Mouse (Mus musculus) stomach, embryonic 15.5 days (tissue): ENCODE results near the gene Adap2. TPM values are rescaled to one million over a fixed set of nuclear protein-coding genes. Genes with fewer than 3 reads are reported as not detected.

ENCODE experiments used
- ATAC-seq: fragments of 200-750 bp; cut with Nextera tagmentation; 2 replicates; pipeline ENCODE4 v1.8.0; 2017; ENCODE audit warnings: low read depth, moderate number of reproducible peaks, moderate TSS enrichment; ENCODE audit not compliant: insufficient read depth, low FRiP score
- H3K27ac ChIP-seq: fragments of 300-500 bp; sonication (generic); 2 replicates; pipeline ENCODE4 v1.5.1; 2015; ENCODE audit warnings: mild to moderate bottlenecking, inconsistent platforms
- H3K27me3 ChIP-seq: fragments of 300-500 bp; sonication (generic); replicated peaks from 2 replicates; pipeline ENCODE4 v1.6.1; 2015; ENCODE audit warnings: inconsistent platforms
- H3K36me3 ChIP-seq: fragments of 300-500 bp; sonication (generic); 2 replicates; pipeline ENCODE4 v1.6.1; 2015; ENCODE audit warnings: inconsistent platforms
- H3K4me1 ChIP-seq: fragments of 300-500 bp; sonication (generic); 2 replicates; pipeline ENCODE4 v1.6.1; 2015; ENCODE audit warnings: inconsistent platforms
- H3K4me2 ChIP-seq: fragments of 300-500 bp; sonication (generic); 2 replicates; pipeline ENCODE4 v1.6.1; 2015; ENCODE audit warnings: mild to moderate bottlenecking, inconsistent platforms
- H3K4me3 ChIP-seq: fragments of 300-500 bp; sonication (generic); replicated peaks from 2 replicates; pipeline ENCODE4 v1.5.1; 2015; ENCODE audit warnings: inconsistent platforms
- H3K9ac ChIP-seq: fragments of 300-500 bp; sonication (generic); 2 replicates; pipeline ENCODE4 v1.6.1; 2015; ENCODE audit warnings: inconsistent platforms
- H3K9me3 ChIP-seq: fragments of 300-500 bp; sonication (generic); 2 replicates; pipeline ENCODE4 v1.6.1; 2016; ENCODE audit warnings: inconsistent platforms
- WGBS: fragments of 180-500 bp; shearing (Covaris S2); methylation state at CpG from one replicate; pipeline ENCODE4 v1.1.7; 2015; 5-methylcytosine and 5-hydroxymethylcytosine counted together
- polyA plus RNA-seq: library from polyadenylated mRNA; unstranded; fragments of >200 nt; fragmentation: Nextera tagmentation; extraction: Ambion mirVana; gene quantifications from 2 replicates; pipeline ENCODE4 v1.2.1, GENCODE M21; 2015

Gene Adap2
- polyA plus RNA-seq = 4.2 and 4.7 TPM in 2 replicates

DNA sequence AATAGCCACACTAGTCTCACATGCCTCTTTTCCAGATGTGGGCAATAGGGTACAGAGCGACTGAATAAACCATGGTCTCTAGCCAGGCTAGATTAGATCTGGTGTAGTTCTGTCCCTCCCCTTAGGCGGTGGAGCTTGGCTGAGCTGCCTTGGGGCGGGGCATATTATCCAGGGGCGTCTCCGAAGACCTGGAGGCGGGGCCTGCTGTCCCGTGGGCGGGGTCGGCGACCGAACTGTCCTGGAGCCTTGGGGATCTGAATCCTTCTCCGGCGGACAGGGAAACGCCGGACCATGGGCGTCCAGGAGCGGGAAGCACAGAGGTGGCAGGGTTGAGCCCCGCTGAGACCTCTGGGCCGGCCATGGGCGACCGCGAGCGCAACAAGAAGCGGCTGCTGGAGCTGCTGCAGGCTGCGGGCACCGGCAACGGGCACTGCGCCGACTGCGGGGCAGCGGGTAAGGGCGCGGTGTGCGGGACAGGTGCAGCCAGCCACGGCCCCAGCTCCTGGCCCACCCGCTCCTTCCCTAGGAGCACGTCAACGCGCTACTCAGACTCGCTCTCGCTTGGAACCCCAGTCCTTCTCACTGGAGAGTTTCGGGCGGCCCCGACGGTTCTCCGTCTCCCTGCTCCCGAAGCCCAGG is at the start of gene Adap2:
Gene Adap2, plus strand, starts transcription at position 249 of the 639 bp plus-strand sequence.
- peak within 1 kb of the TSS; percentile 58 for H3K4me3 ChIP-seq
- no peaks in the 10 kb centered on the region for H3K9me3 ChIP-seq
- H3K9ac ChIP-seq = peak within 1 kb of the TSS; percentile 38
- 1% methylated on average over 47 of the region's 47 CpGs for WGBS
- peaks cover 15% of the 10 kb centered on the region for H3K27me3 ChIP-seq
- H3K27ac ChIP-seq = no peak within 1 kb of the TSS
- H3K4me1 ChIP-seq = peaks cover 8% of the 10 kb centered on the region; the same call in 1 of the 2 replicates
- no peaks in the 10 kb centered on the region for H3K36me3 ChIP-seq
- H3K4me2 ChIP-seq = peak within 1 kb of the TSS; percentile 89
- peak; percentile 89 for ATAC-seq

DNA sequence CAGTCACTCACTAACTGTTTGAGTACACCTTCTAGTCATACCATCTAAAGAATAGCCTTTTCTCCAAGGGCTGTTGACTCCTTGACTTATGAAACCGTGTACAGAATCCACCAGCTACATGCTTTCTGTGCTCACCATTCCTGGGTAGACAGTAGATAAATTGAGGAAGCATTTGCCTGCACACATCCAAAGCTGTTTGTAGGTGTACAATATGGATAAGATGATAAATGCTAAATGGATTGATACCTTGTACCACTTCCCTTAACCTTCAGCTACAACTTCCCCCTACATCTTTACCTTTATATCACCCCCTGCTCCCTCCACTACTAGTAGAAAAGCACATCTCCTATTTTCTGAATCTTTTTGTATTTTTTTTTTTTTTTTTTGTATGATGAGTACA is 49.5 kb upstream of the Adap2 start:
- H3K4me1 ChIP-seq = no peaks in the 10 kb centered on the region
- ATAC-seq = no peak
- no peak overlapping the region for H3K9ac ChIP-seq
- H3K36me3 ChIP-seq = peaks cover 7% of the 10 kb centered on the region
- H3K4me2 ChIP-seq = no peak overlapping the region
- H3K9me3 ChIP-seq = no peaks in the 10 kb centered on the region
- no peak overlapping the region for H3K27ac ChIP-seq
- H3K4me3 ChIP-seq = no peak overlapping the region
- H3K27me3 ChIP-seq = no peaks in the 10 kb centered on the region
- 89% methylated on average over 1 of the region's 1 CpGs for WGBS

DNA sequence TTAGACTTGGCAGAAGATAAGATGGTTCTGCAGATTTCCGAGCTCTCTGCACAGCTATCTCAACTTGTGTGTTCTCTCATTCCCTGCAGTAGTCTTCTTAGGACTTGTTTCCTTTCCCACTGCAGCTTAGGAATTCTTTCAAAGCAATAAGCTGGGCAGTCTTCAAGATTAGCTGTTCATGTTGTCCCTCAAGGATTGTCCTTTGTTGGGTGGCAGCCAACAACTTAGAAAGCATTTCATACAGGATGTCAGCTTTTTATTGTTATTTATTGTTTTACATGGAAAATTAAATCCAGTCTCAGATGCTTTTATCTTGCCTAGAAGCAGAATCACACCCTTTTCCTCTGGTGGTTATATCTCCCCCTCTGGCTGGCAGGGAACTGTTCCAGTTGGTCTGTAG is 37.5 kb upstream of the Adap2 start:
- no peak for ATAC-seq
- Histone ChIP-seq H3K9ac (no peak overlapping the region), H3K4me1 (no peaks in the 10 kb centered on the region), H3K36me3 (peaks cover 36% of the 10 kb centered on the region), H3K4me2 (no peak overlapping the region), H3K9me3 (no peaks in the 10 kb centered on the region), H3K27me3 (no peaks in the 10 kb centered on the region), H3K27ac (no peak overlapping the region), H3K4me3 (no peak overlapping the region)
- 80% methylated on average over 1 of the region's 1 CpGs for WGBS

DNA sequence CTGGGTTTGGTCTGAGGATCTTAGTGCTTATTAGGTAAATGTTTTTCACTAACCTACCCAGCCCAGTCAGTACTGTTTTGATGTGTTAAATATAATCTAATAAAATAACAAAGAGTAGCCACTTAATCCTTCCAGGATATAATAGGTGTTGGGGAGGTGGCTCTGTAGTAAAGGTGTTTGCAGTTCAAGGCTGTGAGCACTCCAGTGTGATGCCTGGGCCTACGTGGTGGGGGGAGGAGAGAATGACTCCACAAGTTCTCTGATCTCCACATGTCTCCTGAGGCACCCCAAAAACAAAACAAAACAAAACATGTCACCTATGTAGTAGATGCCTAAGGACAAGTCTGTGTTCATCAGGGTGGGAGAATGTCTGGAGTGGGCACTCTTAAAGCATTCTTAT is 21.9 kb upstream of the Adap2 start:
- no peak for ATAC-seq
- no peaks in the 10 kb centered on the region for H3K9me3 ChIP-seq
- H3K4me1 ChIP-seq = no peaks in the 10 kb centered on the region
- no peak overlapping the region for H3K4me2 ChIP-seq
- no peak overlapping the region for H3K9ac ChIP-seq
- H3K36me3 ChIP-seq = peaks cover 25% of the 10 kb centered on the region; the same call in 1 of the 2 replicates
- no peak overlapping the region for H3K27ac ChIP-seq
- no peak overlapping the region for H3K4me3 ChIP-seq
- no peaks in the 10 kb centered on the region for H3K27me3 ChIP-seq
- 48% methylated on average over 1 of the region's 1 CpGs for WGBS

DNA sequence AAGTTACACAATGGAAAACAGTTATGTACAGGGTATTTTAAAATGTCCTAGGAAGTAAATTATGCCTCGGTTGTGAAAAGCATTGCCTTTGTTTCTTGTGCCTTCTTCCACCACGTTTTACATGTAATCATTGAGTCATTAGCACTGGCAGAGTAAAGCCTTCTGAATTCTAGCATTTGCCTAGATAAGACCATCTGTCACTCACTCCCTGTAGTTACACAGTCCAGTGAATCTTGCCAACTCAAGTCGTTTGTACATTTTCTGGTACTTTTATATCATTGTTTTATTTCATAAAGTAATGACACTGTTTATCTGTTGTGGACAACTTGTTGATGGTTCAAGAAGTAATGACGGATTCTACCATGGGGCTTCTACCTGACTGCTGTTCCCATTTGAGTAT is 19.2 kb upstream of the Adap2 start:
- Histone ChIP-seq H3K27ac (no peak overlapping the region), H3K27me3 (no peaks in the 10 kb centered on the region), H3K4me2 (no peak overlapping the region), H3K9me3 (no peaks in the 10 kb centered on the region), H3K4me1 (no peaks in the 10 kb centered on the region), H3K36me3 (peaks cover 18% of the 10 kb centered on the region; the same call in 1 of the 2 replicates), H3K4me3 (no peak overlapping the region), H3K9ac (no peak overlapping the region)
- ATAC-seq = no peak
- WGBS = 64% methylated on average over 4 of the region's 4 CpGs

DNA sequence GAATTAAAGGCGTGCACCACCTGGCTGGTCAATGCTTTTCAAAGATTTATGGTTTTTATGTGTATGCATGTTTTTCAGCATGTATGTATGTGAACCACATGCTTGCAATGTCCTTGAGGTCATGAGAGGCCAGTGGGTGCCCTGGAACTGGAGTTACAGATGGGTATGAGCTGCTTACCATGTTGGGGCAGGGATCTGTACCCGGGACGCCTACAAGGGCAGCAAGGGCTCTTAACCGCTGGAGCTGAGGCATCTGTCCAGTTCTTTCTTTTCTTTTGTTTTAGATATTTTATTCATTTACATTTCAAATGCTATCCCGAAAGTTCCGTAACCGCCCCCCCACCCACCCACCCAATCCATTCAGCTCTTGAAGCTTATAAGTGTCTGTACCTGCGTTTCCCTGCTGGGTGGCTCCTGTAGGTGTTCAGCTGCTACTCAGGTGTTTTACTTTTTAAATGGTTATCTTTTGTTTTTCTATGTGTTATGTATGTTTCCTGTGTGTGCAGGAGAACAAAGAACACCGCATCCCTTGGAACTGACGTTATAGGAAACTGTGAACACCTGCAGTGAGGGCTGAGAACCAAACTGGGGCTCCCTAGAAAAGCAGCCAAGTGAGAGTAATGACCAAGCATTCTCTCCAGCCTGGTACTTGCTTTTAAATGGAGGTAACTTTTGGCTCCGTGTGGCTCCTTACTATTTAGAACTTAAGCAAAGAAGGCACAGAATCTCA is 17.8 kb upstream of the Adap2 start:
- Histone ChIP-seq H3K36me3 (peaks cover 18% of the 10 kb centered on the region; the same call in 1 of the 2 replicates), H3K4me1 (peaks cover 5% of the 10 kb centered on the region), H3K4me3 (no peak overlapping the region), H3K9ac (no peak overlapping the region), H3K4me2 (no peak overlapping the region), H3K9me3 (no peaks in the 10 kb centered on the region), H3K27ac (no peak overlapping the region), H3K27me3 (no peaks in the 10 kb centered on the region)
- ATAC-seq = no peak
- WGBS = 88% methylated on average over 11 of the region's 11 CpGs

DNA sequence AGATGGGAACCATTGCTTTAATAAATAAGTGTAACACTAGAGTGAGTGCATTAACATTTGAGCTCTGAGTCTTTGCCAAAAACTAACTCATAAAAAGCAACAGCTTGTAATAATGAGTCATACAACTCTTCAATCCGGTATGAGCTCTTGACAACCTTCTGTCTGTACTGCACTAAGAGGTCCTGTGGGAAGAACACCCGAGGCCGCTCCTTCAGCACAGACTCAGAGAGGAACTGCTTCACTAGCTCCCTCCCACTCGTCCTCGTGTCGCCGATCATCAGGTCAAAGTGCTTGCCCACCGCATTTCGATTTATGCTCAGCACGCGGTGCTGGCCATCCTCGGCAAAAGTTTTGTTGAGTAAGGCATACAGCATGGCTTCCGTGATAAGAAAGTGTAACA is 17.1 kb upstream of the Adap2 start:
- Histone ChIP-seq H3K4me2 (no peak overlapping the region), H3K36me3 (peaks cover 18% of the 10 kb centered on the region; the same call in 1 of the 2 replicates), H3K4me3 (no peak overlapping the region), H3K4me1 (peaks cover 6% of the 10 kb centered on the region), H3K27ac (no peak overlapping the region), H3K27me3 (no peaks in the 10 kb centered on the region), H3K9me3 (no peaks in the 10 kb centered on the region), H3K9ac (no peak overlapping the region)
- WGBS = 89% methylated on average over 13 of the region's 13 CpGs
- no peak for ATAC-seq

DNA sequence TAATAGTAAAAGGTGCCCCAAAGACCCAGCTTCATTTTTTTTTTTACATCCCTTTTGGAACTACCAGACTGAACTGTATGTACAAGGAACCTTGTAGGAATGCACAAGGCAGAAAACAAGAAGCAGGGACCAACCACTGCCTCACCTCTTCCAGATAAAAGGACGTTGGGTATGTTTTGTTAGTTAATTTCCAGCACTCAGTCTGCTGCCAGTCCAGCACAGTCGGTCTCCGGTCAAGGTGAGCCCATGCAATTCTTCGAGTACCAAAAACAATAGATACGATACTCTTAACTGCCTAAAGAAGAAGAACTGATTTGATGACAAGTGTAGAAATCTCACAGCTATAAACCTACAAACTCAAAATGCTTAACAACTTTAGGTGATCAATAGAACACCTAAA is 16.1 kb upstream of the Adap2 start:
- WGBS = 87% methylated on average over 5 of the region's 5 CpGs
- Histone ChIP-seq H3K36me3 (peaks cover 10% of the 10 kb centered on the region; the same call in 1 of the 2 replicates), H3K4me2 (no peak overlapping the region), H3K4me3 (no peak overlapping the region), H3K27ac (no peak overlapping the region), H3K27me3 (no peaks in the 10 kb centered on the region), H3K9me3 (no peaks in the 10 kb centered on the region), H3K4me1 (peaks cover 9% of the 10 kb centered on the region), H3K9ac (no peak overlapping the region)
- ATAC-seq = no peak

DNA sequence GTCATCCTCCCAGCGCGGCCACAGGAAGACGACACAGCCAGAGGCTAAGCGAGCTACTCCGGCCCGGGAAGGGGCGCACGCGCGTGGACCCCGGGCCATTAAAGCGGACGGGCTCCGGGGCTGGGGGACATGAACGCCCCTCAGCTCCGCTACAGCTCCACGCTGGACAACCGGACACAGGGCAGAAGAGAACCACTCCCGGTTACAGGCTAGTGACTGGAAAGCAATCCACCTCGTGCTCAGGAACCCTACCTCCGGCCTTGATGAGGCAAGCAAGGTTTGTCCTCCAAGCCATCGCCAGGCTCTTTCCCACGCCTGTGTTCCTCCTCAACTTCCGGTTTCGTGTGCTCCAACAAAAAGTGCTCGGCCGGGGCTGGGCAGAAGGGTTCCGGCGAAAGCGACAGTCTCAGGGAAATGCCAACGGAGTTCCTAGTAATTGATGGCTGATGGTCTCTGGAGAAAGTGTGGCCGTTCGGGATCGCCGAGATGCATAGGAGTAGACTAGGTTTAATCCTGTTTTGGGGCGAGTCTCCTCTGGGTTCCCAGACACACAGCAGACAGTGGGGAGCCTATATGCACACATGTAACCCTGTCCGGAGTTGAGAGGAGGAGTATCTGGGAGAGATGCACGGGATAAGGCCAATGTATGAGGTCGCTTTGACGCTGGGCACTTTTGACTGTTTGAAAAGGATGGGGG is 11.9 kb upstream of the Adap2 start, which contains the start of gene Tefm:
Gene Tefm, minus strand, starts transcription at position 351 of the 697 bp plus-strand sequence.
- H3K4me1 ChIP-seq = peaks cover 13% of the 10 kb centered on the region
- H3K36me3 ChIP-seq = peaks cover under 1% of the 10 kb centered on the region; the same call in 1 of the 2 replicates
- H3K27ac ChIP-seq = peak within 1 kb of the TSS; percentile 64
- H3K9ac ChIP-seq = peak within 1 kb of the TSS; percentile 48
- H3K4me3 ChIP-seq = peak within 1 kb of the TSS; percentile 58
- peak; percentile 88 for ATAC-seq
- no peaks in the 10 kb centered on the region for H3K9me3 ChIP-seq
- WGBS = under 1% methylated on average over 40 of the region's 40 CpGs
- no peaks in the 10 kb centered on the region for H3K27me3 ChIP-seq
- H3K4me2 ChIP-seq = peak within 1 kb of the TSS; percentile 73

DNA sequence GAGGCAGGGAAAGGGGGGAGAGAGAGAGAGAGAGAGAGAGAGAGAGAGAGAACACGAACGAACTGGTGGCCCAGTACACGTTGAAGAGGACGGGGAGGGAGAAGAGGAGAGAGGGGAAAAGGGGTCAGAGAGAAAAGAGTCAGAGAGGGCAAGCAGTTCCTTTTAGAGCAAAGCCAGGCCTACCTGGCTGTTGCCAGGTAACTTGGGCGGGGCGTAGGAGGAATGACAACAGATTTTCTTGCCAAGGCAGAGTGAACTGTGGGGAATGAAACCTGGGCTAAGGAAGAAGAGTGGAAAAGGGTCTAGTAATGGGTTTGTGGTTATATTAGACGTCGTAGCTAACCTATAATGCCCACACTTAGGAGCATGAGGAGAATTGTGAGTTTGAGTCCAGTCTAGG is 11.0 kb upstream of the Adap2 start:
- H3K9me3 ChIP-seq = no peaks in the 10 kb centered on the region
- H3K36me3 ChIP-seq = no peaks in the 10 kb centered on the region
- H3K27me3 ChIP-seq = no peaks in the 10 kb centered on the region
- no peak overlapping the region for H3K9ac ChIP-seq
- H3K4me1 ChIP-seq = peaks cover 13% of the 10 kb centered on the region
- ATAC-seq = no peak
- H3K27ac ChIP-seq = no peak overlapping the region
- WGBS = 42% methylated on average over 8 of the region's 8 CpGs
- peak overlapping the region; percentile 73 for H3K4me2 ChIP-seq
- H3K4me3 ChIP-seq = peak overlapping the region; percentile 58

DNA sequence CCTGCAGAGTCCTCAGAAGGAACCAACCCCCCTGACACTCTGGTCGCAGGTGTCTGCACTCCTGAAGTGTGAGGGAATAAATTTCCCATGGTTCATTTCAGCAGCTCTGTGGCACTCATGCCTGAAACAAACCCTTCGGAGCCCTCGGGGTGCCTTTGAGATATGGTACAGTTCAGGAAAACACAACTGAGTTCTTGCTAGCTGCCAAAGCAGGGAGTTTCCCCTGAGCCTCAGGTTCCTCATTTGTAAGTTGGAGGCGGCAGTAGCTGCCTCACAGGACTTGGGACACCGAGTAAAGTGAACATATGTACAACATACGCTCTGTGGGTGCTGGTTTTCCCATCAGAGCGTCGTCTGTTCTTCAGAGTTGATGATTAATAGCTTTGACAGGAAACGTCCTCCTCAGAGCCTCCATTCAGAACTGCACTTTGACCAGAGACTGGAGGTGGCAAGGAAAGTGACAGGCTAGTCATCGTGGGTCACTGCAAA is 8.1 kb upstream of the Adap2 start:
- Histone ChIP-seq H3K4me3 (no peak overlapping the region), H3K27me3 (no peaks in the 10 kb centered on the region), H3K9ac (no peak overlapping the region), H3K9me3 (no peaks in the 10 kb centered on the region), H3K4me1 (peaks cover 11% of the 10 kb centered on the region), H3K4me2 (no peak overlapping the region; the same call in 1 of the 2 replicates), H3K36me3 (no peaks in the 10 kb centered on the region), H3K27ac (peak overlapping the region; percentile 33)
- 33% methylated on average over 10 of the region's 10 CpGs for WGBS
- 0 out of 2 replicates have a peak, but pooled peaks have one; percentile 15 for ATAC-seq
